Mouse (Mus musculus) heart, adult 2 months (tissue): Measurements from ENCODE around the gene Tfap2a.

ENCODE experiments used
- CTCF ChIP-seq: fragments of 200-600 bp; IDR thresholded peaks from 2 replicates; pipeline ENCODE4 v1.8.1; 2022; ENCODE audit warnings: antibody characterized with exemption, mild to moderate bottlenecking, moderate library complexity
- EP300 ChIP-seq: fragments of 200-500 bp; IDR thresholded peaks from 2 replicates; pipeline ENCODE4 v1.6.1; 2011; ENCODE audit warnings: low read depth, low read length, control low read depth; ENCODE audit not compliant: insufficient read depth

DNA sequence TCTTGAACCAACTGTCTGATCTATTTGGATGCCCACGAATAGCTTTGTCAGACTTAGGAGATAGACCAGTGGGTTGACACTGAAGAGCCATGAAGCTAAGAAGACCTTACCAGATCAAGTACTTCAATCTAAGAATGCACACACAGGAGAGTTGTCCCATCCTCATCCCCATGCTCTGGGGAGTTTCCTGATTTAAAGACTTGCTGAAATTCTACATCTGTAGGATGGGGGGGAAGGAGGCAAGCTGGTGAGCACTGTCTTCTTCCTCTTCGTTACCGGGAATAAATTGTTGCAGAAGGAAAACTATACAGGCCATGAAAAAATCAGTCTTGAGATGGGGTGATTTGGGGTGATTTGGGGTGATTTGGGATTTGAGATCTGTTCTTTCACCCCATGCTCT, 30.5 kb downstream of the Tfap2a start:
- no peak for TF ChIP-seq CTCF
- no peak for TF ChIP-seq EP300
